In the genomic region with DNA sequence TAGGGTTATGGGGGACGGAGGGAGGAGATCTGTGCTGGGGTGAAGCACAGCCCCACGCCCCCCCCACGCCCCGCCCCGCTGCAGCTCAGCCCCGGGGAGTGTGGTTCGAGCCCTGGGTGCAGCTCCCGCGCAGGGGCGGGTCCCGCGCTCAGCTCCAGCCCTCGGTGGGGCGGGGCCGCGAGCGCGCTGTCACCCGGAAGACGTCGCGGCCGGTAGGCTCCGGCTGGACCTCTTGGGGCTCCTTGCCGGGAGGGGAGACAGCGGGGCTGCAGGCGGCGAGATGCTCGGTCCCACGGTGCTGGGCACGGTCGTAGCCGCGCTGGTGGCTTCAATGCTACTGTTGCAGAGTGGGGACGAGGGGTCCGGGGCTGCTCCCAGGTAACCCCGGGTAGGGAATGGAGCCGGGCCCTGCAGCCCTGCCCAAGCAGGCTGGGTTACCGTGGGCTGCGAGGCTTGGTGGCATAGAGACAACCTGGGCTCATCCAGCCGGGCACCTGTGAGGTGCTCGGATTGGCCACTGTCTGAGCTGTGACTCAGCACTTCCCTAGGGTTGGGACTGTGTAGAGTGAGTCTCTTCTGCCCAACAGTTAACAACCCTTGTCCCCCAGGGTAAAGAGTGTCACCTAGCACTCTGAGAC, we compare ENCODE assay signal across 8 mouse cellular contexts. TPM values are rescaled to one million over a fixed set of nuclear protein-coding genes. Genes with fewer than 3 reads are reported as not detected.
DNase-seq lines count a peak whose midpoint lies in the region; ATAC-seq lines count a peak whose summit lies in the region.

A gene (plus strand): TSS at position 182 of the 638 bp plus-strand sequence.

- peaks cover 21% of the 10 kb centered on the region for H3K27me3 ChIP-seq in hindbrain, embryonic 16.5 days (replicated peaks; ENCODE audit: control insufficient read depth, insufficient read depth, low read length)
- peaks cover 8% of the 10 kb centered on the region; the same call in 1 of the 2 replicates for H3K27me3 ChIP-seq in limb, embryonic 11.5 days (ENCODE audit: control insufficient read depth, insufficient read depth, low read length)
- H3K27me3 ChIP-seq in midbrain, embryonic 11.5 days (ENCODE audit: control insufficient read depth, insufficient read depth, low read length): peaks cover 24% of the 10 kb centered on the region; the same call in 1 of the 2 replicates

- peak; percentile 26; the same call in 1 of the 2 replicates for ATAC-seq in cerebellum, adult (ENCODE audit: insufficient number of reproducible peaks, low FRiP score, low TSS enrichment)
- ATAC-seq in hindbrain, embryonic 16.5 days: peak; percentile 67
- ATAC-seq in limb, embryonic 11.5 days (ENCODE audit: insufficient number of reproducible peaks, low FRiP score, low TSS enrichment, low read depth): peak; percentile 65
- ATAC-seq in midbrain, embryonic 11.5 days (ENCODE audit: low FRiP score): peak; percentile 64

- DNase-seq in cerebellum, postnatal 4 days (ENCODE audit: low spot score in 2 of 2): no peak
- DNase-seq in cerebellum, adult 9-11 months: peak; percentile 18
- peak; percentile 30 for DNase-seq in gastrocnemius, postnatal 14 days
- DNase-seq in limb, embryonic 11.5 days (ENCODE audit: low spot score): peak; percentile 50
- no peak for DNase-seq in midbrain, embryonic 11.5 days (ENCODE audit: low spot score, missing footprints)
- peak; percentile 67 to 87 for DNase-seq in spleen, postnatal 4 days (ENCODE audit: low spot score in 2 of 2)

- H3K9ac ChIP-seq in hindbrain, embryonic 16.5 days (ENCODE audit: low read depth, low read length): peak within 1 kb of the TSS; percentile 74
- peak within 1 kb of the TSS; percentile 58 for H3K9ac ChIP-seq in limb, embryonic 11.5 days (ENCODE audit: low read length)
- peak within 1 kb of the TSS; percentile 66 for H3K9ac ChIP-seq in midbrain, embryonic 11.5 days (ENCODE audit: low read length)

- peak within 1 kb of the TSS; percentile 75 for H3K4me2 ChIP-seq in hindbrain, embryonic 16.5 days (ENCODE audit: low read length)
- peak within 1 kb of the TSS; percentile 82 for H3K4me2 ChIP-seq in limb, embryonic 11.5 days (ENCODE audit: low read depth, severe bottlenecking)
- H3K4me2 ChIP-seq in midbrain, embryonic 11.5 days: peak within 1 kb of the TSS; percentile 82

- intact Hi-C loops in gastrocnemius, postnatal 14 days (cut with DNase I; ENCODE audit: low total_unique reads): loop anchor here (10.0 kb wide), 1 partner anchor 294 kb away; no protein-coding TSS in a partner anchor

- H3K36me3 ChIP-seq in hindbrain, embryonic 16.5 days (ENCODE audit: control insufficient read depth, insufficient read depth, low read length): no peaks in the 10 kb centered on the region
- no peaks in the 10 kb centered on the region for H3K36me3 ChIP-seq in limb, embryonic 11.5 days (ENCODE audit: control insufficient read depth, insufficient read depth, low read length)
- H3K36me3 ChIP-seq in midbrain, embryonic 11.5 days (ENCODE audit: control insufficient read depth, insufficient read depth, low read length): no peaks in the 10 kb centered on the region

- H3K9me3 ChIP-seq in hindbrain, embryonic 16.5 days (ENCODE audit: control insufficient read depth, low read length): no peaks in the 10 kb centered on the region; the same call in 1 of the 2 replicates
- H3K9me3 ChIP-seq in limb, embryonic 11.5 days (ENCODE audit: control insufficient read depth, low read length): peaks cover 2% of the 10 kb centered on the region; the same call in 1 of the 2 replicates
- peaks cover 3% of the 10 kb centered on the region; the same call in 1 of the 2 replicates for H3K9me3 ChIP-seq in midbrain, embryonic 11.5 days (ENCODE audit: control insufficient read depth, low read length)

- 3% methylated on average over 40 of the region's 42 CpGs for WGBS in hindbrain, embryonic 16.5 days
- 3% methylated on average over 42 of the region's 42 CpGs for WGBS in limb, embryonic 11.5 days
- 3% methylated on average over 40 of the region's 42 CpGs for WGBS in midbrain, embryonic 11.5 days

- H3K4me1 ChIP-seq in hindbrain, embryonic 16.5 days (ENCODE audit: control insufficient read depth, insufficient read depth, low read depth, low read length): peaks cover 3% of the 10 kb centered on the region; the same call in 1 of the 2 replicates
- H3K4me1 ChIP-seq in limb, embryonic 11.5 days (ENCODE audit: control insufficient read depth, insufficient read depth, low read length): 0 out of 2 replicates have a peak, but pooled peaks cover 3% of the 10 kb centered on the region
- H3K4me1 ChIP-seq in midbrain, embryonic 11.5 days (ENCODE audit: control insufficient read depth, insufficient read depth, low read length): peaks cover 12% of the 10 kb centered on the region

- H3K4me3 ChIP-seq in hindbrain, embryonic 16.5 days (ENCODE audit: low read length): peak within 1 kb of the TSS; percentile 48
- peak within 1 kb of the TSS; percentile 44 for H3K4me3 ChIP-seq in limb, embryonic 11.5 days (ENCODE audit: low read depth, low read length)
- H3K4me3 ChIP-seq in midbrain, embryonic 11.5 days (ENCODE audit: low read depth, low read length): peak within 1 kb of the TSS; percentile 42

- no peak within 1 kb of the TSS for H3K27ac ChIP-seq in hindbrain, embryonic 16.5 days (ENCODE audit: low read depth, low read length)
- no peak within 1 kb of the TSS for H3K27ac ChIP-seq in limb, embryonic 11.5 days (replicated peaks; ENCODE audit: low read depth, low read length)
- no peak within 1 kb of the TSS for H3K27ac ChIP-seq in midbrain, embryonic 11.5 days (ENCODE audit: low read depth, low read length)

RNA-seq across cellular contexts. Expression of the gene that starts here (rescaled TPM):
- total RNA-seq in gastrocnemius, postnatal 14 days (2021): 1 to 10 TPM; 1.5 to 1.9 TPM
- polyA plus RNA-seq in hindbrain, embryonic 16.5 days (2015; fragmentation: Nextera tagmentation; extraction: Ambion mirVana): 4.2 and 5.2 TPM in 2 replicates
- 2.5 and 3.8 TPM in 2 replicates for polyA plus RNA-seq in limb, embryonic 11.5 days (2014; fragmentation: Nextera tagmentation; extraction: Ambion mirVana)
- 11.1 and 12.1 TPM in 2 replicates for polyA plus RNA-seq in midbrain, embryonic 11.5 days (2014; fragmentation: Nextera tagmentation; extraction: Ambion mirVana)

Comparison
In these comparisons a context has a peak if more than half of its experiments do, and no peak if none do; other contexts are left out.
1. DNase-seq: peak in cerebellum, adult 9-11 months (single experiment), gastrocnemius, postnatal 14 days (single experiment), limb, embryonic 11.5 days (single experiment) and spleen, postnatal 4 days (2 of 2); none in cerebellum, postnatal 4 days (0 of 2) and midbrain, embryonic 11.5 days (single experiment).
2. Peak in every context shown above with its lines, with median percentiles within 50 percentile points of each other: ATAC-seq, H3K4me2 ChIP-seq, H3K4me3 ChIP-seq and H3K9ac ChIP-seq.